Mouse (Mus musculus) liver, adult 2 months (tissue): ENCODE results near the gene B3gnt8.

Experiments used
- CTCF ChIP-seq: fragments of 200-500 bp; IDR thresholded peaks from 2 replicates; pipeline ENCODE4 v1.5.1; 2011; ENCODE audit warnings: low read depth, low read length, control low read depth
- POLR2A ChIP-seq: fragments of 200-500 bp; IDR thresholded peaks from 2 replicates; pipeline ENCODE4 v1.6.1; 2011; ENCODE audit warnings: low read length, control low read depth; ENCODE audit not compliant: insufficient read depth; ENCODE audit errors: extremely low read depth

DNA sequence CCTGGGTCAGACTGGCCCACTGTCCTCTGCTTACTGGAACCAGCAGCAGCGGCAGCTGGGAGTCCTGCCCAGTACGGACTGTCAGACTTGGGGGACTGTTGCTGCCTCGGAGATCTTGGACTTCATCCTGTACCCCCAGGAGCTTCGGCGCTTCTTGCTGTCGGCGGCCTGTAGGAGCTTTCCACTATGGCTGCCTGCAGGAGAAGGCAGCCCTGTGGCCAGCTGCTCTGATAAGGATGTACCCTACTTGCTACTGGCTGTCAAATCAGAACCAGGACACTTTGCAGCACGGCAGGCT is 1.8 kb downstream of the B3gnt8 start:
- TF ChIP-seq CTCF (no peak), POLR2A (no peak)
